Mouse (Mus musculus) layer of hippocampus, adult 18-20 months (tissue): ENCODE measurements around the gene Stoml1. TPM values are rescaled to one million over a fixed set of nuclear protein-coding genes. Genes with fewer than 3 reads are reported as not detected.
"Not testable (repeated sequence)": the region's sequence is repeated elsewhere in the genome, so short reads cannot be mapped to it uniquely, and the experiment has no call there.

Experiments used
- DNase-seq, 2 experiments: peaks; one replicate each; pipeline ENCODE4 v3.0.0; 2022; ENCODE audit warnings: low spot score in 2 of 2
- total RNA-seq, 2 experiments: library from RNA; stranded (reverse); gene quantifications; 2 replicates each; pipeline ENCODE4 v1.2.3; 2021

Stoml1 gene
- total RNA-seq, 2 experiments from 2014 or later = 77.5 to 80.3 TPM

GRCm38 (mm10) chr9:58234502-58235015 is 18.4 kb upstream of the Stoml1 start:
- DNase-seq = no peak

GRCm38 (mm10) chr9:58241780-58242485 is 11.0 kb upstream of the Stoml1 start:
- DNase-seq = no peak

GRCm38 (mm10) chr9:58242696-58243095 is 10.3 kb upstream of the Stoml1 start:
- DNase-seq = no peak

- no peak for DNase-seq
These were observed 9.3 kb upstream of the Stoml1 start for GRCm38 (mm10) chr9:58243696-58244095.

GRCm38 (mm10) chr9:58246083-58246591 is 6.8 kb upstream of the Stoml1 start:
- no peak for DNase-seq

- DNase-seq = peak; percentile 69 to 87
These were observed 5.8 kb upstream of the Stoml1 start for GRCm38 (mm10) chr9:58247064-58247759.

GRCm38 (mm10) chr9:58248746-58249413 is 4.1 kb upstream of the Stoml1 start:
- DNase-seq = no peak

- DNase-seq = peak; percentile 43 to 67
These were observed 3.3 kb upstream of the Stoml1 start, which contains the start of gene Pml for GRCm38 (mm10) chr9:58249592-58250192. TSS of gene Pml (minus strand) at chr9:58249786.

- no peak for DNase-seq
These were observed 2.6 kb upstream of the Stoml1 start for GRCm38 (mm10) chr9:58250322-58250721.

GRCm38 (mm10) chr9:58250730-58251129 is 2.2 kb upstream of the Stoml1 start:
- DNase-seq = not testable (repeated sequence)

GRCm38 (mm10) chr9:58253805-58254122 is 800 bp downstream of the Stoml1 start:
- DNase-seq = not testable (repeated sequence)

GRCm38 (mm10) chr9:58255105-58255504 is 2.1 kb downstream of the Stoml1 start:
- DNase-seq = no peak

- DNase-seq = no peak
These were observed 3.0 kb downstream of the Stoml1 start for GRCm38 (mm10) chr9:58255704-58256685.

- DNase-seq = no peak
These were observed 9.5 kb downstream of the Stoml1 start for GRCm38 (mm10) chr9:58262507-58262906.

GRCm38 (mm10) chr9:58265368-58265767 is 12.4 kb downstream of the Stoml1 start:
- no peak for DNase-seq

GRCm38 (mm10) chr9:58266571-58267011 is 13.6 kb downstream of the Stoml1 start:
- DNase-seq = no peak

- DNase-seq = no peak
These were observed 14.1 kb downstream of the Stoml1 start for GRCm38 (mm10) chr9:58267046-58267445.

GRCm38 (mm10) chr9:58268384-58269313 is 15.7 kb downstream of the Stoml1 start:
- DNase-seq = peak in 1 of 2 experiments; percentile 52

GRCm38 (mm10) chr9:58270081-58270480 is 17.1 kb downstream of the Stoml1 start:
- no peak for DNase-seq
